In the genomic region with DNA sequence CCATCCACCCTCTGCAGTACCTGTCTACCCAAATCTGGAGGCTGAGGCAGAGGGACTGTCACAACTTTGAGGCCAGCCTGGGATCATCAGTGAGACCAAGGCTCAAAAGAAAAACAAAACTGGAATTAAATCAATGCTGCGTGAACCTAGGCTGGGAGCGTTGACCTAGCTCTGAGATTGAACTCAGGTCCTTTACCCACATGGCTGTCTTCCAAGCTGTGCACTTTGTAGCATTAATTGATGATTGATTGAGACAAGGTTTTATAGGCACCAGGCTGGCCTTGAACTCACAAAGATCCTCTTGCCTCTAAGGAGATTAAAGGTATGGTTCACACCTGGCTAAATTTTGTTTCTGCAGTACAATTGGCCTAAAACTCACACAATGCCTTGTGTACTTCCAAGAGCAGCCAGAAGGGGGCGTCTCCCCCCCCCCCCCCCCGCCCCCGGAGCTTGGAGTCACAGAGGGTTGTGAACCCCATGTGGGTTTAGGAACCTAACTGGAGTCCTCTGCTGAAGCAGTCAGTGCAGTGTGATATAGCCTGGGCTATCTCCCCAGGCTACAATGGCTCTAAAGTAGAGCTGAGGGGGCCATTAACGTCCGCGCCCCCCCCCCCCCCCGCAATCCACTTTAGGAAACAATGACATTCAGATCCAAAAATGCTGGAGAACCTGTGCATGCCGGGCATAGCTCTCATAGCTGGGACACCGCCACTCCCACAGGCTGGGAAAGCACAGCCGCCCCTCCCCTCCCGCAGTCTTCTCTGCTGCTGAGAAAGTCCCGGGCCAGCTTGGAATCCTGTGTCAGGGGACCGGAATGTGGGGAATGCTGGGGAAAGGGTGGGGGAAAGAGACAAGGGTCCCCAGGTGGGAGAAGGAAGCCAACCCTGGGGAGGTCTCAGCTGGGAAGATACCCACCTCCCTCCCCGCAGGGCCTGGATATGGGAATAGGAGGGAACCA, we compare ENCODE assay signal across 9 mouse cellular contexts. TPM values are rescaled to one million over a fixed set of nuclear protein-coding genes. Genes with fewer than 3 reads are reported as not detected.
DNase-seq lines count a peak whose midpoint lies in the region; ATAC-seq and TF ChIP-seq lines count a peak whose summit lies in the region.
"Had no signal": no experiment of that assay in that cellular context is flagged by ENCODE, and none has a peak within 500 bp of the region (broad histone marks: within the 10 kb centered on the region; RNA-seq: fewer than 3 reads in every experiment).

No protein-coding gene starts in this region.

- 0 out of 2 replicates have a peak overlapping the region, but pooled peaks have one; percentile 12 for H3K4me2 ChIP-seq in embryonic facial prominence, embryonic 12.5 days (replicated peaks)
- no peak overlapping the region; the same call in 1 of the 2 replicates for H3K4me2 ChIP-seq in liver, embryonic 11.5 days

- no peak overlapping the region for H3K9ac ChIP-seq in embryonic facial prominence, embryonic 12.5 days
- H3K9ac ChIP-seq in liver, embryonic 11.5 days (ENCODE audit: low read depth, low read length), result no peak overlapping the region

- intact Hi-C loops in heart, postnatal 25 days (cut with DNase I), result no loop called here

- peak overlapping the region; percentile 77 for H3K27ac ChIP-seq in embryonic facial prominence, embryonic 12.5 days
- peak overlapping the region; percentile 58 for H3K27ac ChIP-seq in liver, embryonic 11.5 days (ENCODE audit: low read depth, low read length)
- no peak overlapping the region for H3K27ac ChIP-seq in olfactory bulb, adult 2 months (ENCODE audit: insufficient read depth, low read depth, low read length)

- no peaks in the 10 kb centered on the region for H3K9me3 ChIP-seq in embryonic facial prominence, embryonic 12.5 days
- H3K9me3 ChIP-seq in liver, embryonic 11.5 days (ENCODE audit: control insufficient read depth, low read length), result no peaks in the 10 kb centered on the region

- peaks cover 35% of the 10 kb centered on the region for H3K4me1 ChIP-seq in embryonic facial prominence, embryonic 12.5 days
- H3K4me1 ChIP-seq in liver, embryonic 11.5 days (replicated peaks; ENCODE audit: control insufficient read depth, insufficient read depth, low read length), result peaks cover 28% of the 10 kb centered on the region
- peaks cover 12% of the 10 kb centered on the region for H3K4me1 ChIP-seq in olfactory bulb, adult 2 months (ENCODE audit: control insufficient read depth, insufficient read depth, low read length)

- WGBS in embryonic facial prominence, embryonic 12.5 days, result 12% methylated on average over 16 of the region's 16 CpGs
- 18% methylated on average over 15 of the region's 16 CpGs for WGBS in liver, embryonic 11.5 days
- 19% methylated on average over 16 of the region's 16 CpGs for WGBS in olfactory bulb, adult 2 months

- H3K27me3 ChIP-seq in embryonic facial prominence, embryonic 12.5 days, result no peaks in the 10 kb centered on the region
- no peaks in the 10 kb centered on the region for H3K27me3 ChIP-seq in liver, embryonic 11.5 days (replicated peaks; ENCODE audit: control insufficient read depth, insufficient read depth, low read length)

- ATAC-seq in embryonic facial prominence, embryonic 12.5 days (ENCODE audit: insufficient number of reproducible peaks, insufficient read depth, low FRiP score, low TSS enrichment), result peak; percentile 33; the same call in 1 of the 2 replicates
- no peak; the same call in 1 of the 2 replicates for ATAC-seq in liver, embryonic 11.5 days (replicated peaks; ENCODE audit: low FRiP score)

- TF ChIP-seq POLR2A in olfactory bulb, adult 2 months (IDR thresholded peaks at IDR 0.05; ENCODE audit: insufficient read depth, low read depth, low read length), result no peak

- TF ChIP-seq CTCF in olfactory bulb, adult 2 months (IDR thresholded peaks at IDR 0.05; ENCODE audit: insufficient read depth, low read depth, low read length), result 0 out of 2 replicates have a peak, but pooled peaks have one; percentile 29

- H3K36me3 ChIP-seq in embryonic facial prominence, embryonic 12.5 days, result no peaks in the 10 kb centered on the region
- H3K36me3 ChIP-seq in liver, embryonic 11.5 days (ENCODE audit: control insufficient read depth, insufficient read depth, low read length), result no peaks in the 10 kb centered on the region

- peak; percentile 57 for DNase-seq in thymus, postnatal 0 days (ENCODE audit: low spot score)
- no peak for DNase-seq in thymus, postnatal 10 days (ENCODE audit: low spot score in 2 of 2)
- peak; percentile 39 for DNase-seq in heart, postnatal 25 days (ENCODE audit: low spot score)
- no peak for DNase-seq in liver, embryonic 11.5 days (ENCODE audit: low spot score)
- no peak for DNase-seq in spleen, adult 18-20 months
- no peak for DNase-seq in cerebellum, adult 9-11 months

- no peak overlapping the region for H3K4me3 ChIP-seq in embryonic facial prominence, embryonic 12.5 days
- no peak overlapping the region for H3K4me3 ChIP-seq in liver, embryonic 11.5 days (ENCODE audit: low read depth, low read length)
- H3K4me3 ChIP-seq in olfactory bulb, adult 2 months (ENCODE audit: insufficient read depth, low read depth, low read length), result no peak overlapping the region
- H3K4me3 ChIP-seq: erythroblast, embryonic 14.5 days had no signal

RNA-seq across cellular contexts. Expression of a gene that starts 31.0 kb away (rescaled TPM):
- polyA plus RNA-seq in thymus, postnatal 0 days (2015; fragmentation: Nextera tagmentation; extraction: Ambion mirVana), result 19.0 and 21.7 TPM in 2 replicates
- polyA plus RNA-seq in embryonic facial prominence, embryonic 12.5 days (2016; fragmentation: Nextera tagmentation; extraction: Ambion mirVana), result 15.9 and 20.5 TPM in 2 replicates
- 10 to 100 TPM in 1 of 2 experiments, 1 to 10 TPM in 1; 8.2 to 14.1 TPM for total RNA-seq in heart, postnatal 25 days (2021)
- polyA plus RNA-seq in liver, embryonic 11.5 days (2014; fragmentation: Nextera tagmentation; extraction: Ambion mirVana), result 4.0 and 5.0 TPM in 2 replicates
- not detected in 2 replicates for polyA plus RNA-seq in olfactory bulb, adult 2 months (2012; ENCODE audit: insufficient read depth, insufficient read length, low replicate concordance, missing spikeins)

RNA-seq across cellular contexts. Expression of a gene that starts 42.8 kb away (rescaled TPM):
- polyA plus RNA-seq in thymus, postnatal 0 days (2015; fragmentation: Nextera tagmentation; extraction: Ambion mirVana), result 28.0 and 28.5 TPM in 2 replicates
- 70.3 TPM in 2 replicates for polyA plus RNA-seq in embryonic facial prominence, embryonic 12.5 days (2016; fragmentation: Nextera tagmentation; extraction: Ambion mirVana)
- 1 to 10 TPM; 4.6 to 5.6 TPM for total RNA-seq in heart, postnatal 25 days (2021)
- 16.2 and 18.2 TPM in 2 replicates for polyA plus RNA-seq in liver, embryonic 11.5 days (2014; fragmentation: Nextera tagmentation; extraction: Ambion mirVana)
- not detected in 2 replicates for polyA plus RNA-seq in olfactory bulb, adult 2 months (2012; ENCODE audit: insufficient read depth, insufficient read length, low replicate concordance, missing spikeins)

RNA-seq across cellular contexts. Expression of a gene that starts 53.9 kb away (rescaled TPM):
- 1.5 and 1.8 TPM in 2 replicates for polyA plus RNA-seq in thymus, postnatal 0 days (2015; fragmentation: Nextera tagmentation; extraction: Ambion mirVana)
- polyA plus RNA-seq in embryonic facial prominence, embryonic 12.5 days (2016; fragmentation: Nextera tagmentation; extraction: Ambion mirVana), result 11.0 and 11.4 TPM in 2 replicates
- under 1 TPM; 0.13 to 0.34 TPM for total RNA-seq in heart, postnatal 25 days (2021)
- 1.8 and 2.1 TPM in 2 replicates for polyA plus RNA-seq in liver, embryonic 11.5 days (2014; fragmentation: Nextera tagmentation; extraction: Ambion mirVana)
- not detected in 2 replicates for polyA plus RNA-seq in olfactory bulb, adult 2 months (2012; ENCODE audit: insufficient read depth, insufficient read length, low replicate concordance, missing spikeins)
- polyA plus RNA-seq: erythroblast, embryonic 14.5 days had no signal

Comparison
In these comparisons a context has a peak if more than half of its experiments do, and no peak if none do; other contexts are left out.
1. DNase-seq: peak in thymus, postnatal 0 days (single experiment) and heart, postnatal 25 days (single experiment); none in thymus, postnatal 10 days (0 of 2), liver, embryonic 11.5 days (single experiment), spleen, adult 18-20 months (0 of 2) and cerebellum, adult 9-11 months (single experiment).